Mouse (Mus musculus): ENCODE measurements around the gene Dok7. TPM values are rescaled to one million over a fixed set of nuclear protein-coding genes. Genes with fewer than 3 reads are reported as not detected.

Gene Dok7
- polyA plus RNA-seq, 1 experiment from 2014 or later, result 0.89 TPM

- 77% methylated on average over 5 of the region's 5 CpGs for WGBS
- peak; percentile 48 for TF ChIP-seq CTCF (IDR thresholded peaks at IDR 0.05; ENCODE audit: low read depth)
- DNase-seq (ENCODE audit: low spot score), result no peak
- no peak overlapping the region for H3K27ac ChIP-seq
- H3K4me1 ChIP-seq (replicated peaks; ENCODE audit: insufficient read depth, low read length), result no peaks in the 10 kb centered on the region
- no peaks in the 10 kb centered on the region for H3K27me3 ChIP-seq (ENCODE audit: insufficient read depth, low read length)
- no peak for ATAC-seq (replicated peaks; ENCODE audit: low FRiP score, low read depth)
- no peaks in the 10 kb centered on the region for H3K9me3 ChIP-seq (replicated peaks; ENCODE audit: low read length)
- no peak overlapping the region for H3K4me3 ChIP-seq (replicated peaks; ENCODE audit: low read depth, low read length)
- no peak overlapping the region for H3K9ac ChIP-seq (ENCODE audit: low read depth, low read length)
- no peaks in the 10 kb centered on the region for H3K36me3 ChIP-seq (ENCODE audit: insufficient read depth, low read length)
- H3K4me2 ChIP-seq (ENCODE audit: low read length), result no peak overlapping the region
Observed at GRCm38 (mm10) chr5:35050541-35050940, 6.0 kb upstream of the Dok7 start.

GRCm38 (mm10) chr5:35054628-35055027 is 1.9 kb upstream of the Dok7 start:
- TF ChIP-seq CTCF (IDR thresholded peaks at IDR 0.05; ENCODE audit: low read depth), result no peak
- ATAC-seq (replicated peaks; ENCODE audit: low FRiP score, low read depth), result no peak
- no peak overlapping the region for H3K9ac ChIP-seq (ENCODE audit: low read depth, low read length)
- WGBS, result 96% methylated on average over 3 of the region's 3 CpGs
- no peak for DNase-seq (ENCODE audit: low spot score)
- H3K4me2 ChIP-seq (ENCODE audit: low read length), result no peak overlapping the region
- H3K4me1 ChIP-seq (replicated peaks; ENCODE audit: insufficient read depth, low read length), result 0 out of 2 replicates have a peak, but pooled peaks cover 8% of the 10 kb centered on the region
- no peak overlapping the region for H3K27ac ChIP-seq
- no peaks in the 10 kb centered on the region for H3K27me3 ChIP-seq (ENCODE audit: insufficient read depth, low read length)
- no peaks in the 10 kb centered on the region for H3K36me3 ChIP-seq (ENCODE audit: insufficient read depth, low read length)
- H3K4me3 ChIP-seq (replicated peaks; ENCODE audit: low read depth, low read length), result no peak overlapping the region
- no peaks in the 10 kb centered on the region for H3K9me3 ChIP-seq (replicated peaks; ENCODE audit: low read length)

- Histone ChIP-seq H3K9me3 (replicated peaks; ENCODE audit: low read length) (no peaks in the 10 kb centered on the region), H3K4me3 (replicated peaks; ENCODE audit: low read depth, low read length) (no peak overlapping the region), H3K9ac (ENCODE audit: low read depth, low read length) (no peak overlapping the region), H3K36me3 (ENCODE audit: insufficient read depth, low read length) (no peaks in the 10 kb centered on the region), H3K27me3 (ENCODE audit: insufficient read depth, low read length) (no peaks in the 10 kb centered on the region), H3K27ac (no peak overlapping the region), H3K4me1 (replicated peaks; ENCODE audit: insufficient read depth, low read length) (0 out of 2 replicates have a peak, but pooled peaks cover 8% of the 10 kb centered on the region), H3K4me2 (ENCODE audit: low read length) (no peak overlapping the region)
- DNase-seq (ENCODE audit: low spot score) (no peak), ATAC-seq (replicated peaks; ENCODE audit: low FRiP score, low read depth) (no peak)
- WGBS, result 73% methylated on average over 12 of the region's 12 CpGs
- no peak for TF ChIP-seq CTCF (IDR thresholded peaks at IDR 0.05; ENCODE audit: low read depth)
Observed at GRCm38 (mm10) chr5:35055076-35055475, 1.5 kb upstream of the Dok7 start.

GRCm38 (mm10) chr5:35057582-35057981 is 1.0 kb downstream of the Dok7 start:
- Histone ChIP-seq H3K9ac (ENCODE audit: low read depth, low read length) (no peak overlapping the region; the same call in 1 of the 2 replicates), H3K4me2 (ENCODE audit: low read length) (peak overlapping the region; percentile 99), H3K4me3 (replicated peaks; ENCODE audit: low read depth, low read length) (peak overlapping the region; percentile 62; the same call in 1 of the 2 replicates), H3K9me3 (replicated peaks; ENCODE audit: low read length) (no peaks in the 10 kb centered on the region), H3K36me3 (ENCODE audit: insufficient read depth, low read length) (no peaks in the 10 kb centered on the region), H3K27me3 (ENCODE audit: insufficient read depth, low read length) (no peaks in the 10 kb centered on the region), H3K27ac (no peak overlapping the region), H3K4me1 (replicated peaks; ENCODE audit: insufficient read depth, low read length) (0 out of 2 replicates have a peak, but pooled peaks cover 8% of the 10 kb centered on the region)
- no peak for ATAC-seq (replicated peaks; ENCODE audit: low FRiP score, low read depth)
- no peak for TF ChIP-seq CTCF (IDR thresholded peaks at IDR 0.05; ENCODE audit: low read depth)
- DNase-seq (ENCODE audit: low spot score), result no peak
- WGBS, result 30% methylated on average over 4 of the region's 4 CpGs

GRCm38 (mm10) chr5:35058216-35058615 is 1.6 kb downstream of the Dok7 start:
- Histone ChIP-seq H3K4me3 (replicated peaks; ENCODE audit: low read depth, low read length) (no peak overlapping the region), H3K9me3 (replicated peaks; ENCODE audit: low read length) (no peaks in the 10 kb centered on the region), H3K36me3 (ENCODE audit: insufficient read depth, low read length) (no peaks in the 10 kb centered on the region), H3K4me1 (replicated peaks; ENCODE audit: insufficient read depth, low read length) (0 out of 2 replicates have a peak, but pooled peaks cover 8% of the 10 kb centered on the region), H3K27me3 (ENCODE audit: insufficient read depth, low read length) (no peaks in the 10 kb centered on the region), H3K27ac (no peak overlapping the region), H3K4me2 (ENCODE audit: low read length) (no peak overlapping the region), H3K9ac (ENCODE audit: low read depth, low read length) (no peak overlapping the region)
- WGBS, result 58% methylated on average over 1 of the region's 1 CpGs
- ATAC-seq (replicated peaks; ENCODE audit: low FRiP score, low read depth), result no peak
- TF ChIP-seq CTCF (IDR thresholded peaks at IDR 0.05; ENCODE audit: low read depth), result no peak
- DNase-seq (ENCODE audit: low spot score), result no peak

- 0 out of 2 replicates have a peak, but pooled peaks cover 8% of the 10 kb centered on the region for H3K4me1 ChIP-seq (replicated peaks; ENCODE audit: insufficient read depth, low read length)
- no peak for TF ChIP-seq CTCF (IDR thresholded peaks at IDR 0.05; ENCODE audit: low read depth)
- ATAC-seq (replicated peaks; ENCODE audit: low FRiP score, low read depth) (no peak), DNase-seq (ENCODE audit: low spot score) (no peak)
- WGBS, result 51% methylated on average over 3 of the region's 3 CpGs
- no peak overlapping the region for H3K27ac ChIP-seq
- H3K4me2 ChIP-seq (ENCODE audit: low read length), result no peak overlapping the region
- H3K9ac ChIP-seq (ENCODE audit: low read depth, low read length), result no peak overlapping the region
- no peaks in the 10 kb centered on the region for H3K27me3 ChIP-seq (ENCODE audit: insufficient read depth, low read length)
- no peak overlapping the region for H3K4me3 ChIP-seq (replicated peaks; ENCODE audit: low read depth, low read length)
- H3K36me3 ChIP-seq (ENCODE audit: insufficient read depth, low read length), result no peaks in the 10 kb centered on the region
- no peaks in the 10 kb centered on the region for H3K9me3 ChIP-seq (replicated peaks; ENCODE audit: low read length)
Observed at GRCm38 (mm10) chr5:35060098-35060497, 3.5 kb downstream of the Dok7 start.

GRCm38 (mm10) chr5:35069841-35070240 is 13.3 kb downstream of the Dok7 start:
- no peaks in the 10 kb centered on the region for H3K4me1 ChIP-seq (replicated peaks; ENCODE audit: insufficient read depth, low read length)
- H3K4me2 ChIP-seq (ENCODE audit: low read length), result no peak overlapping the region
- no peaks in the 10 kb centered on the region for H3K27me3 ChIP-seq (ENCODE audit: insufficient read depth, low read length)
- no peaks in the 10 kb centered on the region for H3K36me3 ChIP-seq (ENCODE audit: insufficient read depth, low read length)
- ATAC-seq (replicated peaks; ENCODE audit: low FRiP score, low read depth) (no peak), DNase-seq (ENCODE audit: low spot score) (no peak)
- TF ChIP-seq CTCF (IDR thresholded peaks at IDR 0.05; ENCODE audit: low read depth), result no peak
- H3K4me3 ChIP-seq (replicated peaks; ENCODE audit: low read depth, low read length), result no peak overlapping the region
- H3K9ac ChIP-seq (ENCODE audit: low read depth, low read length), result no peak overlapping the region
- H3K27ac ChIP-seq, result no peak overlapping the region
- no peaks in the 10 kb centered on the region for H3K9me3 ChIP-seq (replicated peaks; ENCODE audit: low read length)
- WGBS, result 88% methylated on average over 2 of the region's 2 CpGs
